Mouse (Mus musculus): ENCODE data around the gene Cbwd1. TPM values are rescaled to one million over a fixed set of nuclear protein-coding genes. Genes with fewer than 3 reads are reported as not detected.
A peak's percentile ranks its signal among the peaks of the same experiment; 100 is the strongest.

The Cbwd1 gene
- polyA plus RNA-seq, 1 experiment from 2014 or later: 18.5 TPM

DNA sequence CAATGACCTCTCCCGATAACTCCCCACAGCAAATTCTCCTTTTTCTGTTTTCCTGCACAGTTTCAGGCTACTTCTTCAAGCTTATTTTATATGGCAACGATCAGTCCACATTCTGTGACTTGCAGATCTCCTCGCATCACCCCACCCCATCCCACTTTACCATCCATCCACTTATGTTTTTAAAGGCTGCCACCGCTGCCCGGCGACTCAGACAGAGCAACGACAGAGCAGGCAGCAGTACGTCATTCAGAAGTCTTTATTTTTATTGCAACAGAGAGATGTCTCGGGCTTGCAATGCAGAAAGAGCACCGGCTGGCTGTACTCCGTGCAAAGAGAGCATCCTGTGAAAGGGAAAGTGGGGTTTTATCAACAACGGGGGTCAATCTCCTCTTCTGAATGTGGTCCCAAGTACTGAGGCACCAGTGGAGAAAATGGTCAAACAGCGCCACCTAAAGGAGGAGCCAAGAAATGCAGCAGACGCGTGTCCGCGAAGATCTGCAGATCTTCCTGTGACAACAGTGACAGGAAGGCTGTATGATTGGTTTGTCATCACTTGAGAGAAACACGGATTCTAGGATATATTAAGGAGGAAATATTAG, 90.3 kb downstream of the Cbwd1 start:
- no peak overlapping the region for H3K27ac ChIP-seq
- 25% methylated on average over 18 of the region's 18 CpGs for WGBS

More for the DNA sequence above, 90.3 kb downstream of the Cbwd1 start:
- Histone ChIP-seq H3K27me3 (ENCODE audit: insufficient read depth, poor library complexity, severe bottlenecking) (peaks cover 26% of the 10 kb centered on the region), H3K36me3 (no peaks in the 10 kb centered on the region), H3K4me1 (replicated peaks) (peaks cover 9% of the 10 kb centered on the region; the same call in 1 of the 2 replicates), H3K9me3 (no peaks in the 10 kb centered on the region), H3K4me3 (peak overlapping the region; percentile 47)
- peak; percentile 85 for DNase-seq (ENCODE audit: low spot score)

Other genes with a start within 250 kb of the Cbwd1 start
- gene Pgm5, start 99.8 kb downstream of the Cbwd1 start, polyA plus RNA-seq (2016; fragmentation: Nextera tagmentation; extraction: Ambion mirVana): 0.13 and 0.17 TPM in 2 replicates
- gene Gm10053, start 85.9 kb downstream of the Cbwd1 start, polyA plus RNA-seq (2016; fragmentation: Nextera tagmentation; extraction: Ambion mirVana): 280 and 317 TPM in 2 replicates
- 0.24 and 0.42 TPM in 2 replicates for gene Foxd4, start 60.4 kb downstream of the Cbwd1 start, polyA plus RNA-seq (2016; fragmentation: Nextera tagmentation; extraction: Ambion mirVana)
- 1.4 and 2.2 TPM in 2 replicates for gene Dock8, start 37.9 kb upstream of the Cbwd1 start, polyA plus RNA-seq (2016; fragmentation: Nextera tagmentation; extraction: Ambion mirVana)